Mouse (Mus musculus) C2C12 (cell line): Measurements from ENCODE around the gene Trdn.

Experiments
- CEBPB ChIP-seq: IDR thresholded peaks from one replicate; pipeline ENCODE4 v1.6.1; 2011; ENCODE audit warnings: low read depth, mild to moderate bottlenecking, control low read depth, moderate library complexity
- CTCF ChIP-seq: IDR thresholded peaks from one replicate; pipeline ENCODE4 v1.5.1; 2011; ENCODE audit not compliant: control insufficient read depth, insufficient read depth, insufficient read length
- FOSL1 ChIP-seq: IDR thresholded peaks from one replicate; pipeline ENCODE4 v1.8.0; 2011; ENCODE audit warnings: mild to moderate bottlenecking, low read length; ENCODE audit not compliant: poor library complexity, insufficient read depth, severe bottlenecking
- MAX ChIP-seq: IDR thresholded peaks from one replicate; pipeline ENCODE4 v1.6.1; 2011; ENCODE audit warnings: mild to moderate bottlenecking, control low read depth
- MYOD1 ChIP-seq: IDR thresholded peaks from one replicate; pipeline ENCODE4 v1.6.1; 2011; ENCODE audit warnings: low read depth; ENCODE audit not compliant: control insufficient read depth, insufficient read length
- MYOG ChIP-seq: IDR thresholded peaks from one replicate; pipeline ENCODE4 v1.6.1; 2011; ENCODE audit not compliant: control insufficient read depth, insufficient read length; ENCODE audit errors: extremely low read depth
- USF1 ChIP-seq: IDR thresholded peaks from one replicate; pipeline ENCODE4 v1.6.1; 2011; ENCODE audit warnings: low read depth, mild to moderate bottlenecking, control low read depth, moderate library complexity

DNA sequence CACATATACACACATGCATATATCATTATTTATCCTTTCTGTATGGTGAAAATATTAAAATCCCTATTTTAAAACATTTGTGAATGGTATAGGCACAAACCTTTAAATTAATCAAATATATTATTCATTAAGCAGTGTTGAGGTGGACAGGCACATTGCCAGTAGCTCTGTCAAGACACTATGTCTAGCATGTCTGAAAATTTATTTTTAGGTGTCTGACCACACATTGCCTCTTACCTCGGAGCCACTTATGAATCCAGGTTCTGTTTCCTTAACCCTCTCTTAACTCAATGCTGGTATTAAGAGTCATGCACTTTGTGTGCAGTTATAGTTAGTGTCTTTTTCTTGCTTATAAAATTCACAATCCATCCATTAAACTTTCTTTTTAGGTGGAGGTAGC, 12.0 kb downstream of the Trdn start:
- TF ChIP-seq CTCF: no peak
- no peak for TF ChIP-seq MAX
- no peak for TF ChIP-seq MYOD1
- no peak for TF ChIP-seq MYOG
- TF ChIP-seq USF1: no peak
- TF ChIP-seq FOSL1: no peak
- TF ChIP-seq CEBPB: no peak
